Comparison of ENCODE assay signal across 8 mouse cellular contexts in genomic region chr16:77400276-77400891, GRCm38 (mm10).
DNase-seq lines count a peak whose midpoint lies in the region; ATAC-seq and TF ChIP-seq lines count a peak whose summit lies in the region.

No protein-coding gene starts in this region.

- H3K4me1 ChIP-seq in limb, embryonic 12.5 days (replicated peaks), result peaks cover 42% of the 10 kb centered on the region
- H3K4me1 ChIP-seq in midbrain, postnatal 0 days (ENCODE audit: insufficient read depth, low read length), result peaks cover 17% of the 10 kb centered on the region

- H3K36me3 ChIP-seq in limb, embryonic 12.5 days, result no peaks in the 10 kb centered on the region
- no peaks in the 10 kb centered on the region for H3K36me3 ChIP-seq in midbrain, postnatal 0 days (ENCODE audit: insufficient read depth, low read length)

- ATAC-seq in limb, embryonic 12.5 days (ENCODE audit: insufficient number of reproducible peaks, insufficient read depth, low FRiP score, low TSS enrichment, low read depth), result no peak
- peak; percentile 89 for ATAC-seq in midbrain, postnatal 0 days (ENCODE audit: low FRiP score)

- peak overlapping the region; percentile 38 for H3K9ac ChIP-seq in limb, embryonic 12.5 days (replicated peaks)
- H3K9ac ChIP-seq in midbrain, postnatal 0 days (replicated peaks; ENCODE audit: low read length, poor library complexity, severe bottlenecking), result peak overlapping the region; percentile 52

- H3K4me3 ChIP-seq in limb, embryonic 12.5 days (replicated peaks), result peak overlapping the region; percentile 12
- H3K4me3 ChIP-seq in midbrain, postnatal 0 days (ENCODE audit: low read depth, low read length), result peak overlapping the region; percentile 20

- peak; percentile 26; the same call in 1 of the 2 replicates for TF ChIP-seq CTCF in midbrain, postnatal 0 days (IDR thresholded peaks at IDR 0.05)

- H3K27ac ChIP-seq in limb, embryonic 12.5 days, result peak overlapping the region; percentile 59
- H3K27ac ChIP-seq in midbrain, postnatal 0 days (ENCODE audit: low read depth, low read length), result peak overlapping the region; percentile 72

- no peaks in the 10 kb centered on the region for H3K27me3 ChIP-seq in limb, embryonic 12.5 days
- H3K27me3 ChIP-seq in midbrain, postnatal 0 days (ENCODE audit: insufficient read depth, low read length), result no peaks in the 10 kb centered on the region

- WGBS in limb, embryonic 12.5 days, result 5% methylated on average over 13 of the region's 13 CpGs
- WGBS in midbrain, postnatal 0 days, result 1% methylated on average over 13 of the region's 13 CpGs

- H3K4me2 ChIP-seq in limb, embryonic 12.5 days, result peak overlapping the region; percentile 52
- H3K4me2 ChIP-seq in midbrain, postnatal 0 days (ENCODE audit: low read depth, low read length, poor library complexity, severe bottlenecking), result peak overlapping the region; percentile 56

- no peaks in the 10 kb centered on the region for H3K9me3 ChIP-seq in limb, embryonic 12.5 days
- H3K9me3 ChIP-seq in midbrain, postnatal 0 days (ENCODE audit: low read length), result no peaks in the 10 kb centered on the region

- peak; percentile 49 for DNase-seq in adrenal gland, postnatal 25 days
- DNase-seq in embryo, embryonic 9.5 days (ENCODE audit: extremely low spot score), result peak; percentile 76
- DNase-seq in gastrocnemius, postnatal 4 days (ENCODE audit: low spot score in 2 of 2), result peak; percentile 28 to 65
- peak; percentile 58 for DNase-seq in kidney, adult 18-20 months
- DNase-seq in midbrain, postnatal 0 days (ENCODE audit: low spot score), result peak; percentile 91
- DNase-seq in testis, postnatal 10 days (ENCODE audit: low spot score), result peak; percentile 87
- no peak for DNase-seq in natural killer cell, adult 2 months (ENCODE audit: low spot score in 2 of 2)

Comparison
In these comparisons a context has a peak if more than half of its experiments do, and no peak if none do; other contexts are left out.
1. DNase-seq: peak in adrenal gland, postnatal 25 days (single experiment), embryo, embryonic 9.5 days (single experiment), gastrocnemius, postnatal 4 days (2 of 2), kidney, adult 18-20 months (single experiment), midbrain, postnatal 0 days (single experiment) and testis, postnatal 10 days (single experiment); none in natural killer cell, adult 2 months (0 of 2).